ENCODE assay signal across 13 mouse cellular contexts in the genomic region with DNA sequence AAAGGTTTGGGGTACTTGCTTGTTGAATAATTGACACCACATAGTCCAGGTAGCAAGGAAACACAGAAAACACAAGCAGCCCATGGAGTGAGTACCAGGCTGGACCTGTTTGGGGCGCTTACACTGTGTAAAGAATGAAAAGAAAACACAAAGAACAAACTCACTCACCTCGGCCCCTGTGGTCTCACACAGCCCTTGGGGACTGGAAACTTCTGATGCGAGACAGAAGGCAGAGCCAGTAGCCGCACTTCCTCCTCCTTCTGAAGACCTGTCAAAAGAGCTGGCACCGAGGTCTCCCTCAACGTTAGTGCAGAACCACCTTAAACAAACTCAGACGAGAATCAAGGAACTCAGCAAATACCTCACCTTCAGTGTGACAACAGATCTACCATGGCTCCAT.
DNase-seq lines count a peak whose midpoint lies in the region; ATAC-seq and TF ChIP-seq lines count a peak whose summit lies in the region.
"Had no signal": no experiment of that assay in that cellular context is flagged by ENCODE, and none has a peak within 500 bp of the region (broad histone marks: within the 10 kb centered on the region; RNA-seq: fewer than 3 reads in every experiment).

No protein-coding gene starts in this region.

- WGBS in heart, embryonic 16.5 days = 58% methylated on average over 7 of the region's 7 CpGs
- 42% methylated on average over 7 of the region's 7 CpGs for WGBS in stomach, postnatal 0 days
- WGBS in intestine, embryonic 15.5 days = 48% methylated on average over 7 of the region's 7 CpGs

- H3K36me3 ChIP-seq in heart, embryonic 16.5 days (ENCODE audit: control insufficient read depth, insufficient read depth) = no peaks in the 10 kb centered on the region
- H3K36me3 ChIP-seq in megakaryocyte, embryonic 14.5 days (replicated peaks; ENCODE audit: low read length) = no peaks in the 10 kb centered on the region
- no peaks in the 10 kb centered on the region for H3K36me3 ChIP-seq in stomach, postnatal 0 days (ENCODE audit: control insufficient read depth, insufficient read depth, low read length)
- H3K36me3 ChIP-seq in intestine, embryonic 15.5 days = no peaks in the 10 kb centered on the region
- H3K36me3 ChIP-seq: liver, embryonic 15.5 days had no signal

- 0 out of 2 replicates have a peak, but pooled peaks have one; percentile 37 for ATAC-seq in heart, embryonic 16.5 days (replicated peaks; ENCODE audit: extremely low read depth, insufficient read depth, low FRiP score)
- ATAC-seq in stomach, postnatal 0 days (ENCODE audit: low FRiP score, low TSS enrichment) = peak; percentile 83
- no peak for ATAC-seq in intestine, embryonic 15.5 days
- ATAC-seq: forebrain, embryonic 14.5 days had no signal

- TF ChIP-seq CTCF in stomach, postnatal 0 days (IDR thresholded peaks at IDR 0.05; ENCODE audit: low read depth) = no peak

- DNase-seq in heart, adult 11 months = no peak
- peak; percentile 18 for DNase-seq in c-Kit-positive CD71-negative TER-119-negative erythroid progenitor cells, embryonic 14.5 days (ENCODE audit: low read depth)
- DNase-seq in stomach, postnatal 0 days (ENCODE audit: low spot score) = peak; percentile 49
- no peak for DNase-seq in ovary, postnatal 14 days (ENCODE audit: low spot score)
- no peak for DNase-seq in adrenal gland, adult (ENCODE audit: inconsistent age in 2 of 2, low spot score in 1 of 2)
- DNase-seq: cerebellum, adult 8-10 months had no signal

- no peak for TF ChIP-seq EP300 in stomach, postnatal 0 days (optimal IDR thresholded peaks at IDR 0.05)

- H3K4me2 ChIP-seq in heart, embryonic 16.5 days (ENCODE audit: low read depth, low read length) = no peak overlapping the region
- H3K4me2 ChIP-seq in stomach, postnatal 0 days (replicated peaks; ENCODE audit: low read depth) = no peak overlapping the region
- H3K4me2 ChIP-seq in intestine, embryonic 15.5 days (replicated peaks) = no peak overlapping the region
- H3K4me2 ChIP-seq: heart, embryonic 11.5 days; liver, embryonic 15.5 days had no signal

- H3K9me3 ChIP-seq in heart, embryonic 16.5 days (replicated peaks; ENCODE audit: control insufficient read depth, low read length) = no peaks in the 10 kb centered on the region
- peaks cover 7% of the 10 kb centered on the region; the same call in 1 of the 2 replicates for H3K9me3 ChIP-seq in megakaryocyte, embryonic 14.5 days
- H3K9me3 ChIP-seq in stomach, postnatal 0 days (ENCODE audit: control insufficient read depth, low read length) = no peaks in the 10 kb centered on the region
- H3K9me3 ChIP-seq in intestine, embryonic 15.5 days = no peaks in the 10 kb centered on the region
- H3K9me3 ChIP-seq: liver, embryonic 15.5 days had no signal

- no peaks in the 10 kb centered on the region for H3K27me3 ChIP-seq in heart, embryonic 16.5 days (ENCODE audit: control insufficient read depth, insufficient read depth, low read length)
- no peaks in the 10 kb centered on the region for H3K27me3 ChIP-seq in megakaryocyte, embryonic 14.5 days (replicated peaks)
- no peaks in the 10 kb centered on the region for H3K27me3 ChIP-seq in stomach, postnatal 0 days (ENCODE audit: control insufficient read depth, insufficient read depth, low read length)
- H3K27me3 ChIP-seq in intestine, embryonic 15.5 days (replicated peaks) = no peaks in the 10 kb centered on the region
- H3K27me3 ChIP-seq: liver, embryonic 15.5 days had no signal

- no peak overlapping the region for H3K27ac ChIP-seq in heart, embryonic 16.5 days (ENCODE audit: low read length)
- H3K27ac ChIP-seq in stomach, postnatal 0 days (replicated peaks) = 0 out of 2 replicates have a peak overlapping the region, but pooled peaks have one; percentile 24
- no peak overlapping the region for H3K27ac ChIP-seq in intestine, embryonic 15.5 days
- H3K27ac ChIP-seq: layer of hippocampus, adult 2 months; liver, embryonic 15.5 days had no signal

- peaks cover 6% of the 10 kb centered on the region for H3K4me1 ChIP-seq in heart, embryonic 16.5 days (ENCODE audit: control insufficient read depth, insufficient read depth, low read length)
- no peaks in the 10 kb centered on the region for H3K4me1 ChIP-seq in megakaryocyte, embryonic 14.5 days
- no peaks in the 10 kb centered on the region for H3K4me1 ChIP-seq in stomach, postnatal 0 days (replicated peaks; ENCODE audit: control insufficient read depth, insufficient read depth)
- H3K4me1 ChIP-seq in intestine, embryonic 15.5 days (replicated peaks) = no peaks in the 10 kb centered on the region
- H3K4me1 ChIP-seq: liver, embryonic 15.5 days had no signal

- H3K4me3 ChIP-seq in heart, embryonic 16.5 days (ENCODE audit: low read length) = no peak overlapping the region
- peak overlapping the region; percentile 30 for H3K4me3 ChIP-seq in megakaryocyte, embryonic 14.5 days (replicated peaks)
- no peak overlapping the region for H3K4me3 ChIP-seq in stomach, postnatal 0 days (ENCODE audit: low read depth, low read length)
- no peak overlapping the region for H3K4me3 ChIP-seq in intestine, embryonic 15.5 days (replicated peaks)
- H3K4me3 ChIP-seq: layer of hippocampus, adult 2 months; liver, embryonic 15.5 days had no signal

- no peak overlapping the region for H3K9ac ChIP-seq in heart, embryonic 16.5 days (ENCODE audit: low read length)
- no peak overlapping the region for H3K9ac ChIP-seq in stomach, postnatal 0 days (ENCODE audit: low read length)
- no peak overlapping the region for H3K9ac ChIP-seq in intestine, embryonic 15.5 days
- H3K9ac ChIP-seq: liver, embryonic 15.5 days had no signal

Comparison
In these comparisons a context has a peak if more than half of its experiments do, and no peak if none do; other contexts are left out.
1. DNase-seq: peak in c-Kit-positive CD71-negative TER-119-negative erythroid progenitor cells, embryonic 14.5 days (single experiment) and stomach, postnatal 0 days (single experiment); none in heart, adult 11 months (single experiment), ovary, postnatal 14 days (single experiment) and adrenal gland, adult (0 of 2).